ENCODE assay signal across 16 mouse cellular contexts in the genomic region with DNA sequence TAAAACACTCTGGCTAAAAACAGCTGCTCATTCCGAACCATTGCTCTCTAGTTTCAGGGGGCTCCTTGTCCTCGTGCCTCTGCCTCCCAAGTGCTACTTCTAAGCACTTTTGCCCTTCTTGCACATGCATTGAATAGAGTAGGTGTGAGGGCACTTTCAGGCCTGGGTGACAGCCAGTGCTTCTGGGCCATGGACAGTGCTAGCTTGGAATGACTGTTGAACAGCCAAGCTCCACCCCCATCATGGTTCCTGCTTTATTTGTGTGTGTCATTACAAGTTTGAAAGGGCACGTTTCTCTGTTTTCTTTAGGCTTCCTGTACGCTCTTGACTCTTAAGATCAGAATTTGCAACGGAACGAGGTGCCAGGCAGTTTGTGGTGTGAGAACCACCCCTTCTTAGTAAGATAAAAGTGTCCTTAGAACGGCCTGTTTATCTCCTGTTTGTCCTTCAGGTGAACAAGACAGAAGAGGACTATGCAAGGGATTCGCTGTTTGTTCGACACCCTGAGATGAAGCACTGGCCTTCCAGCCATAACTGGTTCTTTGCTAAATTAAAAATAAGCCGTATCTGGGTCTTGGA. TPM values are rescaled to one million over a fixed set of nuclear protein-coding genes. Genes with fewer than 3 reads are reported as not detected.
A peak's percentile ranks its signal among the peaks of the same experiment; 100 is the strongest.
DNase-seq lines count a peak whose midpoint lies in the region; ATAC-seq and TF ChIP-seq lines count a peak whose summit lies in the region.
"Had no signal": no experiment of that assay in that cellular context is flagged by ENCODE, and none has a peak within 500 bp of the region (broad histone marks: within the 10 kb centered on the region; RNA-seq: fewer than 3 reads in every experiment).

No protein-coding gene starts in this region.

- H3K4me3 ChIP-seq in erythroblast, embryonic 14.5 days (replicated peaks): peak overlapping the region; percentile 69
- H3K4me3 ChIP-seq in lung, embryonic 14.5 days (ENCODE audit: low read depth, low read length): no peak overlapping the region
- H3K4me3 ChIP-seq in lung, adult 2 months (replicated peaks; ENCODE audit: extremely low read depth, low read depth, low read length): no peak overlapping the region
- no peak overlapping the region for H3K4me3 ChIP-seq in liver, adult 2 months (ENCODE audit: insufficient read depth, low read depth, low read length)

- H3K27ac ChIP-seq in lung, embryonic 14.5 days (ENCODE audit: low read depth): no peak overlapping the region
- H3K27ac ChIP-seq in liver, adult 2 months (replicated peaks; ENCODE audit: insufficient read depth, low read depth, low read length): peak overlapping the region; percentile 82

- no peaks in the 10 kb centered on the region for H3K9me3 ChIP-seq in erythroblast, embryonic 14.5 days (ENCODE audit: control insufficient read depth, low read length)
- H3K9me3 ChIP-seq in lung, embryonic 14.5 days (ENCODE audit: low read depth, low read length): no peaks in the 10 kb centered on the region

- peaks cover 97% of the 10 kb centered on the region for H3K36me3 ChIP-seq in erythroblast, embryonic 14.5 days (ENCODE audit: control insufficient read depth)
- H3K36me3 ChIP-seq in lung, embryonic 14.5 days (ENCODE audit: insufficient read depth): no peaks in the 10 kb centered on the region; the same call in 1 of the 2 replicates
- H3K36me3 ChIP-seq in liver, adult 2 months (ENCODE audit: control insufficient read depth, insufficient read depth, low read length): peaks cover 31% of the 10 kb centered on the region

- DNase-seq in lung, embryonic 14.5 days: no peak
- DNase-seq in lung, adult 2 months: no peak
- DNase-seq in liver, adult 2 months (ENCODE audit: extremely low read depth, low read depth, low spot score): peak; percentile 88
- no peak for DNase-seq in cerebellum, adult 11 months
- no peak for DNase-seq in adrenal gland, postnatal 14 days
- DNase-seq: cerebellum, adult 18-20 months; layer of hippocampus, postnatal 36 days; left cerebral cortex, postnatal 4 days; lung, postnatal 10 days; right cerebral cortex, postnatal 25 days; thymus, adult 2 months had no signal

- ATAC-seq in erythroblast, adult 5-6 weeks (replicated peaks; ENCODE audit: low FRiP score, poor library complexity, severe bottlenecking): no peak
- no peak for ATAC-seq in lung, embryonic 14.5 days (ENCODE audit: insufficient read depth)
- ATAC-seq in megakaryocyte progenitor cell, adult 5-6 weeks (replicated peaks; ENCODE audit: poor library complexity): peak; percentile 27
- ATAC-seq: activated CD4-positive, CD25-positive, alpha-beta regulatory T cell, adult 4 months; midbrain, embryonic 16.5 days had no signal

- no peak for TF ChIP-seq CTCF in lung, embryonic 14.5 days (IDR thresholded peaks at IDR 0.05; ENCODE audit: low read depth)
- TF ChIP-seq CTCF in lung, adult 2 months (IDR thresholded peaks at IDR 0.05; ENCODE audit: insufficient read depth, low read length): no peak
- TF ChIP-seq CTCF in liver, adult 2 months (IDR thresholded peaks at IDR 0.05; ENCODE audit: low read depth, low read length): no peak

- peaks cover 79% of the 10 kb centered on the region for H3K4me1 ChIP-seq in erythroblast, embryonic 14.5 days (ENCODE audit: control insufficient read depth)
- H3K4me1 ChIP-seq in lung, embryonic 14.5 days (ENCODE audit: insufficient read depth): 0 out of 2 replicates have a peak, but pooled peaks cover 3% of the 10 kb centered on the region
- peaks cover 5% of the 10 kb centered on the region; the same call in 1 of the 2 replicates for H3K4me1 ChIP-seq in lung, adult 2 months (ENCODE audit: control insufficient read depth, insufficient read depth, low read length)
- peaks cover 24% of the 10 kb centered on the region for H3K4me1 ChIP-seq in liver, adult 2 months (ENCODE audit: control insufficient read depth, insufficient read depth, low read length)

- TF ChIP-seq POLR2A in lung, adult 2 months (IDR thresholded peaks at IDR 0.05; ENCODE audit: borderline replicate concordance, extremely low read depth, low read depth, low read length): no peak
- TF ChIP-seq POLR2A in liver, adult 2 months (IDR thresholded peaks at IDR 0.05; ENCODE audit: extremely low read depth, insufficient read depth, low read length): no peak

- H3K9ac ChIP-seq in lung, embryonic 14.5 days: no peak overlapping the region
- no peak overlapping the region for H3K9ac ChIP-seq in liver, adult 2 months (ENCODE audit: low read depth, low read length)

- H3K79me2 ChIP-seq in liver, adult 2 months (ENCODE audit: control insufficient read depth, insufficient read depth, low read length): peaks cover 7% of the 10 kb centered on the region; the same call in 1 of the 2 replicates

- no peaks in the 10 kb centered on the region for H3K27me3 ChIP-seq in erythroblast, embryonic 14.5 days (ENCODE audit: control insufficient read depth)
- H3K27me3 ChIP-seq in lung, embryonic 14.5 days (ENCODE audit: insufficient read depth, low read length): no peaks in the 10 kb centered on the region
- no peaks in the 10 kb centered on the region for H3K27me3 ChIP-seq in liver, adult 2 months (ENCODE audit: control insufficient read depth, insufficient read depth, low read length)

- 70% methylated on average over 10 of the region's 10 CpGs for WGBS in lung, embryonic 14.5 days
- WGBS in lung, adult 2 months: 68% methylated on average over 10 of the region's 10 CpGs
- WGBS in liver, adult 2 months: 48% methylated on average over 10 of the region's 10 CpGs

- H3K4me2 ChIP-seq in lung, embryonic 14.5 days: 0 out of 2 replicates have a peak overlapping the region, but pooled peaks have one; percentile 13

RNA-seq across cellular contexts. Expression of gene Creg1, which starts 6.7 kb away (rescaled TPM):
- 49.2 and 54.6 TPM in 2 replicates for polyA plus RNA-seq in erythroblast, embryonic 14.5 days (2012)
- 921 and 924 TPM in 2 replicates for total RNA-seq in erythroblast, adult 5-6 weeks (2015; ENCODE audit: low replicate concordance)
- 849 and 890 TPM in 2 replicates for total RNA-seq in erythroblast, adult 5-6 weeks (2017; ENCODE audit: low replicate concordance)
- 54.3 and 58.3 TPM in 2 replicates for polyA plus RNA-seq in lung, embryonic 14.5 days (2014; fragmentation: Nextera tagmentation; extraction: Ambion mirVana)
- 91.8 and 94.8 TPM in 2 replicates for polyA plus RNA-seq in lung, adult 2 months (2012; rRNA removed)
- total RNA-seq in liver, adult 2 months (2014; rRNA removed): 414 and 570 TPM in 2 replicates
- 420 and 447 TPM in 2 replicates for polyA plus RNA-seq in liver, adult 2 months (2012; rRNA removed)
- total RNA-seq in megakaryocyte progenitor cell, adult 5-6 weeks (2015): 261 and 284 TPM in 2 replicates
- 96.7 and 120 TPM in 2 replicates for total RNA-seq in megakaryocyte progenitor cell, adult 5-6 weeks (2017)
- total RNA-seq in adrenal gland, postnatal 14 days (2021): 36.6 and 56.6 TPM in 2 replicates

RNA-seq across cellular contexts. Expression of gene Cd247, which starts 18.2 kb away (rescaled TPM):
- 0.03 and 0.05 TPM in 2 replicates for polyA plus RNA-seq in erythroblast, embryonic 14.5 days (2012)
- 1.0 TPM in 1 of 2 replicates, not detected in the other for total RNA-seq in erythroblast, adult 5-6 weeks (2015; ENCODE audit: low replicate concordance)
- total RNA-seq in erythroblast, adult 5-6 weeks (2017; ENCODE audit: low replicate concordance): 0.68 and 4.2 TPM in 2 replicates
- 1.1 and 1.5 TPM in 2 replicates for polyA plus RNA-seq in lung, embryonic 14.5 days (2014; fragmentation: Nextera tagmentation; extraction: Ambion mirVana)
- polyA plus RNA-seq in lung, adult 2 months (2012; rRNA removed): 8.7 and 10.7 TPM in 2 replicates
- 0.40 and 0.55 TPM in 2 replicates for total RNA-seq in liver, adult 2 months (2014; rRNA removed)
- 0.36 and 0.64 TPM in 2 replicates for polyA plus RNA-seq in liver, adult 2 months (2012; rRNA removed)
- 0.12 TPM in 1 of 2 replicates, not detected in the other for total RNA-seq in megakaryocyte progenitor cell, adult 5-6 weeks (2015)
- 0.29 and 1.2 TPM in 2 replicates for total RNA-seq in megakaryocyte progenitor cell, adult 5-6 weeks (2017)
- 1.3 and 9.1 TPM in 2 replicates for total RNA-seq in adrenal gland, postnatal 14 days (2021)
- total RNA-seq: layer of hippocampus, postnatal 36 days had no signal
